Mouse (Mus musculus) hindbrain, embryonic 12.5 days (tissue): ENCODE results near the gene Retsat. TPM values are rescaled to one million over a fixed set of nuclear protein-coding genes. Genes with fewer than 3 reads are reported as not detected.

Experiments
- ATAC-seq: fragments of 200-750 bp; cut with Nextera tagmentation; 2 replicates; pipeline ENCODE4 v1.8.0; 2017; ENCODE audit warnings: moderate TSS enrichment; ENCODE audit not compliant: low FRiP score
- H3K27ac ChIP-seq: fragments of 300-500 bp; sonication (generic); 2 replicates; pipeline ENCODE4 v1.5.1; 2016; ENCODE audit warnings: mild to moderate bottlenecking
- H3K27me3 ChIP-seq: fragments of 300-500 bp; sonication (generic); 2 replicates; pipeline ENCODE4 v1.6.1; 2016; ENCODE audit warnings: mild to moderate bottlenecking
- H3K36me3 ChIP-seq: fragments of 300-500 bp; sonication (generic); 2 replicates; pipeline ENCODE4 v1.6.1; 2016; ENCODE audit warnings: mild to moderate bottlenecking
- H3K4me1 ChIP-seq: fragments of 300-500 bp; sonication (generic); 2 replicates; pipeline ENCODE4 v1.6.1; 2016
- H3K4me2 ChIP-seq: fragments of 300-500 bp; sonication (generic); replicated peaks from 2 replicates; pipeline ENCODE4 v1.6.1; 2016; ENCODE audit warnings: mild to moderate bottlenecking
- H3K4me3 ChIP-seq: fragments of 300-500 bp; sonication (generic); 2 replicates; pipeline ENCODE4 v1.5.1; 2016; ENCODE audit warnings: mild to moderate bottlenecking
- H3K9ac ChIP-seq: fragments of 300-500 bp; sonication (generic); 2 replicates; pipeline ENCODE4 v1.6.1; 2016; ENCODE audit warnings: mild to moderate bottlenecking, moderate library complexity
- H3K9me3 ChIP-seq: fragments of 300-500 bp; sonication (generic); replicated peaks from 2 replicates; pipeline ENCODE4 v1.6.1; 2016; ENCODE audit warnings: mild to moderate bottlenecking
- WGBS: fragments of 180-500 bp; shearing (Covaris S2); methylation state at CpG from one replicate; pipeline ENCODE4 v1.1.7; 2016; 5-methylcytosine and 5-hydroxymethylcytosine counted together
- polyA plus RNA-seq: library from polyadenylated mRNA; unstranded; fragments of >200 nt; fragmentation: Nextera tagmentation; extraction: Ambion mirVana; gene quantifications from 2 replicates; pipeline ENCODE4 v1.2.1, GENCODE M21; 2016

The Retsat gene
- polyA plus RNA-seq, 1 experiment from 2014 or later = 5.8 TPM

DNA sequence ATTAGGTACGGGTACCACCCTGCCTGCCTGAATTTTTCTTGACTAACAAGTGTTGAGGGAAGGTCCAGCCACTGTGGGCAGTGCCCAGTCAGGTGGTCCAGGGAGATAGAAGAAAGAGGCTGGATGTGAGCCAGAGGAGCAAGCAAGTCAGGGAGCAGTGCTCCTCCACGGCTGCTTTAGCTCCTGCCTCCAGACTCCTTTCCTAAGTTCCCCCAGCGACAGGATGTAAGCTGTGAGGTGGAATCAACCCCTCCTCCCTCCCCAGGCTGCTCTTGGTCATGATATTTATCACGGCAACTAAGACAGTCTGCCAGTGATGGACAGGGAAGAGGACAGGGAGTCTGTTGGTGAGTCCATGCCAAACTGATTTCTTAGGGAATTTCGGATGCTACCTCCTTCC, 4.4 kb upstream of the Retsat start:
- no peaks in the 10 kb centered on the region for H3K27me3 ChIP-seq
- no peak overlapping the region for H3K9ac ChIP-seq
- no peak for ATAC-seq
- no peak overlapping the region for H3K27ac ChIP-seq
- H3K9me3 ChIP-seq = no peaks in the 10 kb centered on the region
- no peak overlapping the region for H3K4me2 ChIP-seq
- no peak overlapping the region for H3K4me3 ChIP-seq
- no peaks in the 10 kb centered on the region for H3K36me3 ChIP-seq
- 75% methylated on average over 5 of the region's 5 CpGs for WGBS
- H3K4me1 ChIP-seq = peaks cover 15% of the 10 kb centered on the region

DNA sequence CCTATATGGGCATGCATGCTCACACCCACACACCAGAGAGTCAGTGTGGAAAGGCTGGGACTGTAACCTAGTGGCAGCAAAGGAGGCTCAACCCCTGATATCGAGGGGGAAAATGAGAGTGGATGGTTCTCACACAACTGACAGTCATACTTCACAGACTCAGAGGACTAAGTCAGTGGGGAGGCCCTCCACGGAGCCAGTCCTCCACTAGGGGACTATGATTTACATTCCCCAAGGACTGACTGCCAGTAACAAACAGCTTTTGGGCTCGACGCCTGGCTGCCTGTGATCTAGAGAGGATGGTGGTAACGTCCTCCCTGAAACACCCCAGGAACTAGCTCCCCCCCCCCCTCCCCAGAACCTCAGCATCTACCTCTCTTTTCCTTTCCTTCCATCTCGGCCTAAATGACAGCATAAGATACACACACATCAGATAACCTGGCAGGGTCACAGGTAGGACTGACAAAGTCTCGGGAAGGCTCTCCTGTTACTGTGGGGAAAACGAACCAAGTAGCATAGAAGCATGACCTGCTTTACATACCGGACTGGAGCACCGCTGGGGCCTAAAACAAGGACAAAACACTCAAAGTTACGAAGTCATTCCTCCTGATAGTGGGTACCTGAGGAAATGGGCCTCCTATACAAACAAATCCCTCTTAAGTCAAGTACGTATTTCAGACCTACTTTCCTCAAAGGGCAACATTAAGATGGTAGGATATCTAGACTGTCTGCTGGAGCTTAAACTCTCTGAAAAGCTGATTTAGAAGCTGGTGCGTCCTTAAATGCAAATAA, 996 bp upstream of the Retsat start:
- WGBS = 57% methylated on average over 13 of the region's 13 CpGs
- Histone ChIP-seq H3K36me3 (no peaks in the 10 kb centered on the region), H3K4me3 (peak overlapping the region; percentile 61), H3K4me2 (peak overlapping the region; percentile 66), H3K4me1 (peaks cover 17% of the 10 kb centered on the region), H3K9me3 (no peaks in the 10 kb centered on the region), H3K27ac (no peak overlapping the region), H3K27me3 (no peaks in the 10 kb centered on the region), H3K9ac (peak overlapping the region; percentile 69)
- no peak for ATAC-seq

DNA sequence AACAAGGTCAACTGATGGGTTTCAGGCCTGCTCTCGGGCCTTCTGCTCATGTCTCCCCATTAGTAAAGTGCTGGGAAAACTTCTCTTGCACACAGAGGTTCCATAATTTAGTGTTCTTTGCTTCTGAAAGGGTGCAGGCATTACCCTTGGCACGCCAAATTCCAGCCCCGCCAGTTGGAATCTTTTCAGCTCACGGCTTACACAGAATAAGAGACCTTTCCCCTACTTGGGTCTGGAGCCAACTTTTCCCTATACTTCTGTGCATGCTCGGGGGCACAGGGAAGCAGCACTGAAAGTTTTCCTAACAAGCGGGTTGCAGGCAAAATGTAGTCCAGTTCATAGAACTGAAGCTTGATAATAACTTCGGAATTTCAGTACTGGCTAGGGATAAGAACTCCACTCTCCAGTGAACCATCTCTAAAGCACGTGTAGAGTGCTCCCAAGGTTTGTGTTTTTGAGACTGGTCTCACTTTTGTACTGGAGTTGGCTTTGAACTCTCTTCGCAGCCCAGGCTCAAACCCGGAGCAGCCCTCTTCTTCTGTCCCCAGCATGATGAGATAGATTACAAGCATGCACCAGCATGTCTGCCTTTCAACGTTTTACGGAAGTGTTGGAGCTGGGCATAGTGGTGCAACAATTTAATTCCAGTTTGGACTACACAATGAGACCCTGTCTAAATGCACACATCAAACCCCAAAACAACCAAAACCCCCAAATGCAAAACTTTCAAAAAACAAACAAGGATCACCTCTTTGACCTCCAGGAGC, 699 bp downstream of the Retsat start:
- 0 out of 2 replicates have a peak, but pooled peaks cover 5% of the 10 kb centered on the region for H3K36me3 ChIP-seq
- peak overlapping the region; percentile 69; the same call in 1 of the 2 replicates for H3K9ac ChIP-seq
- 55% methylated on average over 12 of the region's 12 CpGs for WGBS
- peak overlapping the region; percentile 61 for H3K4me3 ChIP-seq
- H3K27ac ChIP-seq = no peak overlapping the region
- no peaks in the 10 kb centered on the region for H3K27me3 ChIP-seq
- H3K9me3 ChIP-seq = no peaks in the 10 kb centered on the region
- peaks cover 17% of the 10 kb centered on the region for H3K4me1 ChIP-seq
- ATAC-seq = peak; percentile 29; the same call in 1 of the 2 replicates
- H3K4me2 ChIP-seq = peak overlapping the region; percentile 66

DNA sequence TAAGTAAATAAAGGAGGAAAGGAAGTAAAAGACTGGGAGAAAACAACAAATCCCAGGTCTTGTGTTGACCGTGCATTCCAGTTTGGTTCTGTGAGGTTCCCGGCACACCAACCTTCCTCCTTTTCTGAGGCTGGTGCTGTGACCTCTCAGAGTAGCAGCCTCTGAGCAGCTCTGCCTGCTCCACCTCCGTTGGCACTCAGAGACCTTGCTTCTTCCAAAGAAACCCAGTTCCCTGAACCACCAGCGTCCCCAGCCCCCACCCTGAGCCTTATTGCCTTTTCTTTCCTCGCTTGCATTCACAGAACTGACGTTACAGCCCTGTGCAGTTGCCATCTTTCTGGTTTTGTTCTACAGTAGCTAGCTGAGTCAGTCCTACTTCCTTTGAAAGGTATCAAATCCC, 1.9 kb downstream of the Retsat start:
- H3K4me3 ChIP-seq = no peak overlapping the region
- peaks cover 17% of the 10 kb centered on the region for H3K4me1 ChIP-seq
- no peak overlapping the region for H3K4me2 ChIP-seq
- no peak overlapping the region for H3K9ac ChIP-seq
- 0 out of 2 replicates have a peak, but pooled peaks cover 16% of the 10 kb centered on the region for H3K36me3 ChIP-seq
- ATAC-seq = no peak
- H3K27me3 ChIP-seq = no peaks in the 10 kb centered on the region
- no peak overlapping the region for H3K27ac ChIP-seq
- H3K9me3 ChIP-seq = no peaks in the 10 kb centered on the region
- WGBS = 80% methylated on average over 6 of the region's 6 CpGs

DNA sequence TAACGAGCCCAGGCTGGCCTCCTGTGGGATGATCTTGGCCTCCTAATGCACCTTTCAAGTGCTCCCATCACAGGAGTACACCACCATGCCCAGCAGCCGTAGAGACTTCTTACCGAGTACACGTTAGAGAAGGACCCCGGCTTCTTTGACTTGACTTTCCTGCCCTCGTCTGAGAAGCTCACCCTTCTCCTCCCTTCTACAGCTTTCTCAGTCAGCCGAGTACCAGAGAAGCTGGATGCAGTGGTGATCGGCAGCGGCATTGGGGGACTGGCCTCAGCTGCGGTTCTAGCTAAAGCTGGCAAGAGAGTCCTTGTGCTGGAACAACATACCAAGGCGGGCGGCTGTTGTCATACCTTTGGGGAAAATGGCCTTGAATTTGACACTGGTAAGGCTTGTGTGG, 2.5 kb downstream of the Retsat start:
- Histone ChIP-seq H3K4me3 (no peak overlapping the region), H3K9ac (no peak overlapping the region), H3K27me3 (no peaks in the 10 kb centered on the region), H3K4me1 (peaks cover 17% of the 10 kb centered on the region), H3K36me3 (peaks cover 21% of the 10 kb centered on the region), H3K27ac (no peak overlapping the region), H3K4me2 (no peak overlapping the region), H3K9me3 (no peaks in the 10 kb centered on the region)
- 87% methylated on average over 12 of the region's 12 CpGs for WGBS
- no peak for ATAC-seq

DNA sequence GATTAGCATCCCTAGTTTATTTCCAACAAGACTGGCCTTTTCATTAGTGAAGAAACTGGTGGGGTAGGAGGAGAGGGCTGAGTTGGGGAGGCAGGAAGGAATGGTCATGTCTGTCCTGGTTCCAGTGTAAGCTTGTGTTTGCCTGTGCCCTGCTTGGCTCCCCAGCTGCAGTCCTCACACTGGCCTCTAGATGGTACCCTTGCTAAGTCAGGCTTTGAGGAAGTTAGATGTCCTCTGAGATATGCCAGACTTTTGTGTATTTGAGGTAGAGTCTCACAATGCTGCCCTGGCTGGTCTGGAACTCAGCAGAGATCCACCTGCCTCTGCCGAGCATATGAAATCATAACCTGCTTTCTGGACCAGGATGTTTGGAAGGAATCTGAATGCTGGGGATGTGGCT, 3.5 kb downstream of the Retsat start:
- Histone ChIP-seq H3K9me3 (no peaks in the 10 kb centered on the region), H3K27me3 (no peaks in the 10 kb centered on the region), H3K27ac (no peak overlapping the region), H3K9ac (no peak overlapping the region), H3K4me2 (no peak overlapping the region), H3K4me1 (peaks cover 16% of the 10 kb centered on the region), H3K4me3 (no peak overlapping the region), H3K36me3 (peaks cover 31% of the 10 kb centered on the region)
- ATAC-seq = no peak
- WGBS = 63% methylated on average over 1 of the region's 1 CpGs

DNA sequence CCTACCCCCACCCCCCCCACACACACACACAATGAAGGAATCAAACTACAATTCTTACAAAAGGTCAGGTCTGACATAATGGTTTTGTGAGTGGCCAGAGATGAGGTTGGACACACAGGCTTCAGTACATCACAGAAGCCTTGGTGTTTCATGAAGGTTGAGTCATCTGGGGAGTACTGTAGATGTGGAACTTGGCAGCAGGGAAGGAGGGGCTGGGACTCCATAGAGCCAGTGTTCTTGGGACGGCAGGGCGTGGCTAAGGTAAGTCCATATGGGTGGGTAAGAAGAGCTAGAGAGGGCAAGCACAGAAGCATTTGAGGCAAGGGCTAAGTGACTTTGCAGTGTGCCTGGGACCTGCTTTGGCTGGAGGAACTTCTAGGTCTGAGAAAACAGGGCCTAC, 5.8 kb downstream of the Retsat start:
- H3K36me3 ChIP-seq = peaks cover 47% of the 10 kb centered on the region
- no peaks in the 10 kb centered on the region for H3K9me3 ChIP-seq
- H3K27ac ChIP-seq = no peak overlapping the region
- no peak overlapping the region for H3K9ac ChIP-seq
- H3K27me3 ChIP-seq = no peaks in the 10 kb centered on the region
- no peak for ATAC-seq
- WGBS = 86% methylated on average over 2 of the region's 2 CpGs
- H3K4me1 ChIP-seq = peaks cover under 1% of the 10 kb centered on the region
- no peak overlapping the region for H3K4me2 ChIP-seq
- H3K4me3 ChIP-seq = no peak overlapping the region

DNA sequence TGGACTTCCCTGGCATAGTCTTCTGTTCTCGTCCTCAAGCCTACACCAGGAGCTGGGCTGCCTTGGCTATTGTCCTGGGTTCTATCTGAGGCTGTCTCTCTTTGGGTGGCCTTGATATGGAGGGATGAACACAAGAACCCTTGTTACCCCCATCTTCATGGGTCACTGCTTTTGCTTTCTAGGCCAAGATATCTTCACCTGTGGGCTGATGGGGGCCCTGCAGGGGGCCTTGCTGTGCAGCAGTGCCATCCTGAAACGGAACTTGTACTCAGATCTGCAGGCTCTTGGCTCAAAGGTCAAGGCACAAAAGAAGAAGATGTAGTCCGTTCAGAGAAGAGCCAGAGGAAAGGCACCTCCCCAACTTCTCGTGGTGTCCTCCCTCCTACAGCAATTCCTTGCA, 8.8 kb downstream of the Retsat start:
- H3K4me2 ChIP-seq = no peak overlapping the region
- no peak for ATAC-seq
- no peak overlapping the region for H3K4me3 ChIP-seq
- WGBS = 85% methylated on average over 4 of the region's 4 CpGs
- peaks cover 74% of the 10 kb centered on the region for H3K36me3 ChIP-seq
- no peaks in the 10 kb centered on the region for H3K27me3 ChIP-seq
- no peaks in the 10 kb centered on the region for H3K4me1 ChIP-seq
- no peak overlapping the region for H3K27ac ChIP-seq
- H3K9me3 ChIP-seq = no peaks in the 10 kb centered on the region
- no peak overlapping the region for H3K9ac ChIP-seq

DNA sequence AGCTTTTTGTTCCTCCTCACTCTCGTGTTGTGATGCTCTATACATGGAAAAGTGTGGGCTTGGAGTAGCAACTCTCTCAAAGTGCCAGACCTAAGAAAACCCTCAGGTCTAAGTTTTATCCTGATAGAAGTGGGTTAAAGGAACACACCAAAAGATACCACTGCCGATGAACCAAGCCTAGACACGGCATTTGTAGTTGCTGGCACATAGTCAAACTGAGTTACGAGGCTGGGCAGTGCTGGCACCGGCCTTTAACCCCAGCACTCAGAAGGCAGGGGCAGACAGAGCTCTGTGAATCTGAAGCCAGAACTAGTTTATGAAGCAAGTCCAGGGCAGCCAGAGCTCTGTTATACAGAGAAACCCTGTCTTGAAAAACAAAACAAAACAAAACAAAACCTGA, 9.4 kb downstream of the Retsat start:
- Histone ChIP-seq H3K4me1 (no peaks in the 10 kb centered on the region), H3K4me2 (no peak overlapping the region), H3K9me3 (no peaks in the 10 kb centered on the region), H3K27ac (no peak overlapping the region), H3K27me3 (no peaks in the 10 kb centered on the region), H3K4me3 (no peak overlapping the region), H3K36me3 (peaks cover 74% of the 10 kb centered on the region), H3K9ac (no peak overlapping the region)
- 91% methylated on average over 5 of the region's 5 CpGs for WGBS
- ATAC-seq = no peak

DNA sequence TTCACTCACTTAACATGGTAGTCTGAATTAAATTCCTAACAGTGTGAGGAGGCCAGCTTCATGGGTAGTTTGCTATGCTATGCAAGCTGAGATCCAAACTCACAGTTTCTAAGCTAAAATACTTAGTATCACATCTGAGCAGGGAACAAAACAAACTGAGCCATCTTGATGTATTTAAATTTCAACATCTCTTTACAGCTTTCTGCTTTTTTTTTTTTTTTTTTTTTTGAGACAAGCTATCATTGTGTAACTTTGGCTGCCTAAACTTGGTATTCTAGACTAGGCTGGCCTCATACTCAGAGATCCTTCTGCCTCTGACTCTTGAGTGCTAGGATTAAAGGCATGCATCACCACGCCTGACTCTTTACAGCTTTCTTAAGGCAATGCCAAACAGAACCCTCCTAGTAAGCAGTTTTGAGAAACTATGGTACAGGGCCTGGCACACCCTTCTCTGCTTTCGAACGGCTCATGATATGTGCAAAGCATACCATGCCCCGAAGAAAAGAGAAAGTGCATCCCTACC, 10.4 kb downstream of the Retsat start:
- 92% methylated on average over 4 of the region's 4 CpGs for WGBS
- no peak overlapping the region for H3K27ac ChIP-seq
- H3K4me2 ChIP-seq = no peak overlapping the region
- H3K9me3 ChIP-seq = no peaks in the 10 kb centered on the region
- no peak overlapping the region for H3K4me3 ChIP-seq
- no peaks in the 10 kb centered on the region for H3K27me3 ChIP-seq
- peaks cover 5% of the 10 kb centered on the region for H3K4me1 ChIP-seq
- H3K36me3 ChIP-seq = peaks cover 77% of the 10 kb centered on the region
- no peak overlapping the region for H3K9ac ChIP-seq
- no peak for ATAC-seq

DNA sequence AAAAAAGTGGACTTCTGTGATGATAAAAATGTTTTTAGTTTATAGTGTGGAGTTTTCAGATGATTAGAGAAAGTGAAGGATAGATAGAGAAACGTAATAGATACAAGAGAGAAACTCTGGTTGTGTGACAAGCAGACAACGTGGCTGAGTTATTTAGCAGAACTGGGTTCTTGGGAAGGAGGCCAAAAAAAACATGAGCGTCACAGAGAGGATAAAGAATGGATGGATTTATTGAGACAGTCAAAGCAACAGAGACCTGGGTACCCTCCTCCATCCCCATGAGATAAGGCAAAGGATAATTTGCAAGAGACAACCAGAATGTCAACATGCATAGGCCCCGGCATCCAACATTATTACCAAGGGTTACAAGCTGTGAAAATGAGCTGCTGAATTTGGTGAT, 12.0 kb downstream of the Retsat start:
- Histone ChIP-seq H3K4me3 (no peak overlapping the region), H3K36me3 (peaks cover 66% of the 10 kb centered on the region), H3K9me3 (no peaks in the 10 kb centered on the region), H3K9ac (no peak overlapping the region), H3K27me3 (no peaks in the 10 kb centered on the region), H3K27ac (no peak overlapping the region), H3K4me1 (peaks cover 20% of the 10 kb centered on the region), H3K4me2 (no peak overlapping the region)
- WGBS = 90% methylated on average over 4 of the region's 4 CpGs
- ATAC-seq = no peak

DNA sequence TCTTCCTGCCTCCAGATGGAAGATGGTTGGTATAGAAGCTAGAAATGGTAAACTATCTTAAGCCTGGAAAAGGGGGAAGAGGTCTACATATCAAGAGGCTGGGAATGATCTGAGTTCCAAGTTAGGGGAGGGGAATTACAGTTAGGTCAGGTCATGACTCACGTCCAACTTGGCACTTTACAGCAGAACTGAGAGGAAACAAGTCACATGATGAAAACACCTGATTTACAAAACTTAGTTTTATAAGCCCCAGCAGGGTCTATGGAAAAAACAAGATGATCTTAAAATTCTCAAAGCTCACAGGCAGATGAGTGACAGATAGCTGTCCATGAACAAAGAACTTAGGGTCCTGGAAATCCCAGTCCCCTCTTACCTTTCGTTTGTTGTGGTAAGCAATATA, 16.9 kb downstream of the Retsat start:
- 80% methylated on average over 2 of the region's 2 CpGs for WGBS
- H3K4me3 ChIP-seq = peak overlapping the region; percentile 83
- H3K36me3 ChIP-seq = peaks cover 27% of the 10 kb centered on the region
- H3K27me3 ChIP-seq = no peaks in the 10 kb centered on the region
- no peaks in the 10 kb centered on the region for H3K9me3 ChIP-seq
- peak overlapping the region; percentile 97 for H3K4me2 ChIP-seq
- ATAC-seq = no peak
- H3K4me1 ChIP-seq = peaks cover 35% of the 10 kb centered on the region
- H3K9ac ChIP-seq = peak overlapping the region; percentile 84
- no peak overlapping the region for H3K27ac ChIP-seq
